Mouse (Mus musculus) lung, postnatal 0 days (tissue): ENCODE measurements around the gene Sorbs2. TPM values are rescaled to one million over a fixed set of nuclear protein-coding genes. Genes with fewer than 3 reads are reported as not detected.
A peak's percentile ranks its signal among the peaks of the same experiment; 100 is the strongest.

Source experiments
- ATAC-seq: fragments of 200-750 bp; cut with Nextera tagmentation; 2 replicates; pipeline ENCODE4 v1.8.0; 2017; ENCODE audit warnings: moderate library complexity
- DNase-seq: peaks from one replicate; pipeline ENCODE4 v3.0.0-alpha.2; 2016; ENCODE audit warnings: low spot score
- H3K27ac ChIP-seq: fragments of 300-500 bp; sonication (generic); 2 replicates; pipeline ENCODE4 v1.5.1; 2014; ENCODE audit warnings: antibody characterized with exemption, mild to moderate bottlenecking, low read length, mixed read lengths
- H3K27me3 ChIP-seq: fragments of 300-500 bp; sonication (generic); replicated peaks from 2 replicates; pipeline ENCODE4 v1.6.1; 2014; ENCODE audit warnings: low read length, mixed read lengths; ENCODE audit not compliant: insufficient read depth
- H3K36me3 ChIP-seq: fragments of 300-500 bp; sonication (generic); 2 replicates; pipeline ENCODE4 v1.6.1; 2014; ENCODE audit warnings: low read length, mixed read lengths; ENCODE audit not compliant: insufficient read depth
- H3K4me1 ChIP-seq: fragments of 300-500 bp; sonication (generic); 2 replicates; pipeline ENCODE4 v1.6.1; 2014; ENCODE audit warnings: antibody characterized with exemption, low read depth, low read length, mixed read lengths; ENCODE audit not compliant: insufficient read depth
- H3K4me2 ChIP-seq: fragments of 300-500 bp; sonication (generic); replicated peaks from 2 replicates; pipeline ENCODE4 v1.6.1; 2014; ENCODE audit warnings: low read depth, mild to moderate bottlenecking, low read length, moderate library complexity, mixed read lengths
- H3K4me3 ChIP-seq: fragments of 300-500 bp; sonication (generic); 2 replicates; pipeline ENCODE4 v1.5.1; 2014; ENCODE audit warnings: low read depth, low read length
- H3K9ac ChIP-seq: fragments of 300-500 bp; sonication (generic); replicated peaks from 2 replicates; pipeline ENCODE4 v1.6.1; 2014; ENCODE audit warnings: low read depth, mild to moderate bottlenecking
- H3K9me3 ChIP-seq: fragments of 300-500 bp; sonication (generic); 2 replicates; pipeline ENCODE4 v1.6.1; 2016; ENCODE audit warnings: low read length, mixed read lengths
- CTCF ChIP-seq: IDR thresholded peaks from 2 replicates; pipeline ENCODE4 v1.5.1; 2016; ENCODE audit warnings: antibody characterized with exemption, mild to moderate bottlenecking
- EP300 ChIP-seq: IDR thresholded peaks from 2 replicates; pipeline ENCODE4 v1.6.1; 2016; ENCODE audit warnings: antibody characterized with exemption, mild to moderate bottlenecking, control low read depth
- WGBS: fragments of 180-500 bp; shearing (Covaris S2); extraction: QIAGEN DNeasy Blood & Tissue Kit; methylation state at CpG from one replicate; pipeline ENCODE4 v1.1.7; 2014; 5-methylcytosine and 5-hydroxymethylcytosine counted together
- polyA plus RNA-seq: library from polyadenylated mRNA; unstranded; fragments of >200 nt; fragmentation: Nextera tagmentation; extraction: Ambion mirVana; gene quantifications from 2 replicates; pipeline ENCODE4 v1.2.1, GENCODE M21; 2015

The Sorbs2 gene
- polyA plus RNA-seq, 1 experiment from 2014 or later, result 7.0 TPM

DNA sequence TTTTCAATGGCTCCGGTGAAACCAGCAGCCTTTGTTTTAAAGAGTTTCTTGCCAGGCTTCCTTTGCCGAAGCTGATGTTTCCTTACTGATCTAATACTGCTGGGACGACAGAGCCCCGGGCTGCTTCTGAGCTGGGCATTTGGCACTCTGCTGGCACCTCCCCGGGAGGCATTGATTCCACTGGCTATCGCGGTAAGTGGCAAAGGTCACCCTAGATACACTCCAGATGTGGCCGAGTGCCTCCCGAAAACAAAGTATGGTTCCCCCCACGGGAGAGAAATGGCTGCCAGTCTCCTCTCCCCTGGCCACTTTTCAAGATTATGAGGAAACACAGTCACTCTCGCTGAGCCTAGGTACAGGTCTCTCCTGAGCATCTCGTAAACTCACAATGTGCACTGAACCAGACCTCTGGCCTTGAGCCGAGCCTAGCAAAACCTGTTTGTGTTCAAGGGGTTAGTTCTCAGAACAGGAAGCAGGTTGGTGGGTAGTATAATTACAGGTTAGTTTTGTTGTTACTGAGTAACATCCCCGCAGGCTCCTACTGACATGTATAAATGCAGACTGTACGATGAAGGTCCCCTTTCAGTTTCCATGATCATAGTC is 114.1 kb downstream of the Sorbs2 start:
- H3K9ac ChIP-seq, result no peak overlapping the region
- no peaks in the 10 kb centered on the region for H3K9me3 ChIP-seq
- H3K36me3 ChIP-seq, result no peaks in the 10 kb centered on the region
- H3K27ac ChIP-seq, result no peak overlapping the region
- TF ChIP-seq CTCF (no peak), EP300 (no peak)
- no peak overlapping the region for H3K4me3 ChIP-seq
- ATAC-seq, result no peak
- no peak overlapping the region for H3K4me2 ChIP-seq
- H3K4me1 ChIP-seq, result no peaks in the 10 kb centered on the region
- DNase-seq, result no peak
- WGBS, result 64% methylated on average over 15 of the region's 15 CpGs
- no peaks in the 10 kb centered on the region for H3K27me3 ChIP-seq

DNA sequence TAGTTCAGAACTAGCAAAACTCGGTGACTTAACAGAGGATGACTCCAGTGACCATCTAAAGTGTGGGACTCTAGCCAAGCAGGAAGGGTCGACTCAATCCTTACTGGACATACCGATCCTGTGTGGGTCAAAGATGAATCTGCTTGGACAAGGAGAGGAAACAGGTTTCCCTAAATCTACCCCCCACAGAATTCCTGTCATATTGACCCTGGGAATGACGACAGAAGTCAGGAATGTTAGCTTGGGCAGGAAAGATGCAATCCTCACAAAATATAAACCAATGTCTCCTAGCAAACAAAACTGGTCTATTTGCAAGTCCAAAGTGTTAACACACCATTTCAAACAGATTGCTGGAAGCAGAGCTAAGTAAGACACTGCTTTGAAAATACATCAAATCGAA is 118.8 kb downstream of the Sorbs2 start:
- Histone ChIP-seq H3K27me3 (no peaks in the 10 kb centered on the region), H3K4me1 (no peaks in the 10 kb centered on the region; the same call in 1 of the 2 replicates), H3K36me3 (no peaks in the 10 kb centered on the region), H3K9me3 (no peaks in the 10 kb centered on the region), H3K9ac (no peak overlapping the region), H3K4me3 (no peak overlapping the region), H3K27ac (no peak overlapping the region), H3K4me2 (no peak overlapping the region)
- TF ChIP-seq EP300, result peak; percentile 32; the same call in 1 of the 2 replicates
- TF ChIP-seq CTCF, result no peak
- WGBS, result 45% methylated on average over 5 of the region's 5 CpGs
- DNase-seq (no peak), ATAC-seq (no peak)

DNA sequence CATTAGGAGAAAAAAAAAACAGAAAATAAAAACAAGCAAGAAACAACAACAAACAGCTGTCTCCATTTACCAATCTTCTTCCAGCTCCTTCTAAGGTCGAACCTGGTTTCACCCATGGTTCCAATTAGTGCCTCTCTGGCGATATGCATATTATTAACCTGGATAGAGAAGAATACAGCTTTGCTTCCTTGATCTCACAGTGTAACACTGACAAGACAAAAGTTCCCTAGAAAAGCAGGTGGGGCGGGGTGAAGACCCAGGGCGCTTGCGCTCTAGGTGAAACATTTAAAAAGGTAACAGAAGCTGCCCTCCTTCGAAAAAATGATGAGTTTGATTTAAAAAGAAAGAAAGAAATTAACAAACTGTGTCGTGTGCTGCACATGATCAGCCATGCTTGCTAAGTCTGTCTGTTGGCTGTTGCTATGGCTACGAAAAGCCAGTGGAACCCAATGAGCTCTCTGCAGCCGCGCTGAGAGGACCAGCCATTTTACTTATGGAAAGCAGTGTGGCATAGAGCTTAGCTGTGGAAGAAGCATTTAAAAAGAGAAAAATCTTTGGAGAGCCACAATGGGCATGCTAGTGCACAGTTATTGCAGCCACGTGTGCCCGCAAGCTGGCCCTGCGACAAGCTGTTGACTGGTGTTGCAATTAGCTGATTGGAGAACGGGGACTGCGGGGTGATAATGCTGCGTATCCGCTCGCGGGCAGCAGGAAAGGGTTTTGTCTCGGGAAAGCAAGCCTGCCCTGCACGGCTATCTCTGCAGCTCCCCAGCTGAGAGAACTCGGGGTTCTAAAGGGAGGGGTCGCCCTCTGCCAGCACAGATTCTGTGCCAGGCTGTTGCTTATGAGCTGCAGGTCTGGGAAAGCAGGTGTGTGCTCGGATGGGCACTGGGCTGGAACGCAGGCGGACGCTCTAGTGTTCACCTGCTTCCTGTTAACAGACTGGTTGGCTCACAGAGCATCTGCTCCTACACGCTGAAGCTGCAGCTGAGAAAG is 120.0 kb downstream of the Sorbs2 start:
- Histone ChIP-seq H3K4me2 (peak overlapping the region; percentile 85), H3K27ac (0 out of 2 replicates have a peak overlapping the region, but pooled peaks have one; percentile 2), H3K27me3 (no peaks in the 10 kb centered on the region), H3K36me3 (no peaks in the 10 kb centered on the region), H3K9me3 (no peaks in the 10 kb centered on the region), H3K9ac (0 out of 2 replicates have a peak overlapping the region, but pooled peaks have one; percentile 29), H3K4me3 (peak overlapping the region; percentile 41), H3K4me1 (no peaks in the 10 kb centered on the region; the same call in 1 of the 2 replicates)
- peak; percentile 83 for DNase-seq
- 3% methylated on average over 28 of the region's 28 CpGs for WGBS
- TF ChIP-seq CTCF (no peak), EP300 (no peak)
- ATAC-seq, result peak; percentile 90

DNA sequence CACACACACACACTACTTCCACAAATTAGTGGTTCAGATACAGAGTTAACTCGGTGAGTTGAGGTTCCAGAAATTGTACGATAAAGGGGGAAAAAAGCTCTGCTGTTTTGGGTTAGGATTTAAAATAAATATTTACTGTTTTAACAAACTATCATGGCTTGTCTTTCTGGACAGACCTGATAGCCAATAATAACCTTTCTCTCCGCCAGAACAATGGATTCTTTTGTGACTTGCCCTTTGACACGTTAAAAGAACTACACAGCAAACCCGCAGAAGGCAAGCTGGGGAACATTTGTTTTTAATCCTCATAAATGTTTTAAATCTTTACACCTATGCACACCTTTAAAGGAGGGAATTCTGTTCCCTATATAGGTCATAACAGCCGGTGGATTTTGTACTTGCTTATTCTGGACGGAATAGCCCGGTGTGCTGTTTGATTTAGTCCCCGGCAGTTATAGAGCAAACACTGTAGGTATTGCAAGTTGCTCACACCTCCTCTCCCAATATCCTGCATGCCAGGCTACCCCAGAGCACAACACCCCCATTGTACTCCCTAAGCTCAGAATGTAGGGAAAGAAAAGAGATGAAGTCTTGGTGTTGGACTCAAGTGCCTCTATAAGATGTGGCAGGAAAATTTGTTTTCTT is 121.0 kb downstream of the Sorbs2 start:
- ATAC-seq (no peak), DNase-seq (no peak)
- H3K36me3 ChIP-seq, result no peaks in the 10 kb centered on the region
- H3K4me1 ChIP-seq, result no peaks in the 10 kb centered on the region; the same call in 1 of the 2 replicates
- H3K4me3 ChIP-seq, result no peak overlapping the region; the same call in 1 of the 2 replicates
- no peak overlapping the region for H3K27ac ChIP-seq
- H3K9me3 ChIP-seq, result no peaks in the 10 kb centered on the region
- no peak overlapping the region for H3K9ac ChIP-seq
- no peaks in the 10 kb centered on the region for H3K27me3 ChIP-seq
- 25% methylated on average over 9 of the region's 9 CpGs for WGBS
- TF ChIP-seq CTCF, result no peak
- TF ChIP-seq EP300, result no peak
- H3K4me2 ChIP-seq, result 0 out of 2 replicates have a peak overlapping the region, but pooled peaks have one; percentile 85

DNA sequence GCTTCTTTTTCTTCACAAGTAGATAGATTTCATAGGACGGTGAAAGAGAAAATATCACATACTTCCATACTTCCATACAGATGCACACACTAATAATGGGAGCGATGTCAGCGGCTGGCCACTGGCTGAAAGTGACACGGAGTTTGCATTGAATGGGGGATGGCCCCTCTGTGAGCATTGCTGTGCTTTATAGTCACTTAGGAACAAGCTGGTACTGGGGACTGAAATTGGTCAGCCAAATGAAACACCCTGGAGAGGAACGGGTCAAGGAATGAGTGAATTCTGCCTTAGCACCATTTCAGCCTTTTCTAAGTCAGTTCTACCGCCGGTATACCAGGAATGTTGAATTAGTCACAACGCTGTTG is 121.5 kb downstream of the Sorbs2 start:
- DNase-seq, result no peak
- Histone ChIP-seq H3K36me3 (no peaks in the 10 kb centered on the region), H3K4me3 (no peak overlapping the region), H3K9me3 (no peaks in the 10 kb centered on the region), H3K4me1 (no peaks in the 10 kb centered on the region; the same call in 1 of the 2 replicates), H3K27me3 (no peaks in the 10 kb centered on the region), H3K9ac (no peak overlapping the region), H3K27ac (no peak overlapping the region), H3K4me2 (no peak overlapping the region)
- ATAC-seq, result no peak
- no peak for TF ChIP-seq CTCF
- WGBS, result 46% methylated on average over 8 of the region's 8 CpGs

DNA sequence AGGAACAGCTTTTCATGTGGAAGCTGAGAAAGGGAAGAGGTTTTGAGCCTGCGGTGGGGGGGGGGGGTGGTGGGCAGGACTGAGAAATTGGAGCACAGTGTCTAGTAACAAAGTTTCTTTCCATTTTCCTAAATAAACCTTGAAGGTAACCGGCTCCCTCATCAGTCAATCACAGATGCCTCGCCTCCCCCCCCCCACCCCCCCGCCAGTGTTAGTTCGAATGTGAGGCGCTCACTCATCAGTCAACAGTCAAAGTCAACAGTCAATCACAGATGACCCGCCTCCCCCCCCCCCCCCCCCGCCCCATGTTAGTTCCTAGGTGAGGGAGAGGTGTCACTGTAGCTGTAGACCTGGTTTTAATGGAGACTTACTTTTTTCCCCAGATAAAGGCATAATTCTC is 123.4 kb downstream of the Sorbs2 start:
- no peak for TF ChIP-seq CTCF
- TF ChIP-seq EP300, result no peak
- H3K27ac ChIP-seq, result no peak overlapping the region
- no peaks in the 10 kb centered on the region for H3K9me3 ChIP-seq
- no peaks in the 10 kb centered on the region for H3K36me3 ChIP-seq
- DNase-seq (no peak), ATAC-seq (no peak)
- no peak overlapping the region for H3K9ac ChIP-seq
- H3K4me2 ChIP-seq, result no peak overlapping the region
- H3K4me1 ChIP-seq, result no peaks in the 10 kb centered on the region; the same call in 1 of the 2 replicates
- WGBS, result 59% methylated on average over 6 of the region's 8 CpGs
- H3K27me3 ChIP-seq, result no peaks in the 10 kb centered on the region
- no peak overlapping the region for H3K4me3 ChIP-seq
